Mouse (Mus musculus) ovary, adult 18-20 months (tissue): ENCODE results near the gene Klhl29.

Source experiments
- DNase-seq: peaks from one replicate; pipeline ENCODE4 v3.0.0; 2022; ENCODE audit warnings: low spot score, mixed read lengths

Gene Klhl29

GRCm38 (mm10) chr12:5120249-5120648 lies 255.2 kb downstream of the Klhl29 start:
- no peak for DNase-seq

- peak; percentile 97 for DNase-seq
These were observed 255.8 kb downstream of the Klhl29 start for GRCm38 (mm10) chr12:5119726-5120125.

DNA sequence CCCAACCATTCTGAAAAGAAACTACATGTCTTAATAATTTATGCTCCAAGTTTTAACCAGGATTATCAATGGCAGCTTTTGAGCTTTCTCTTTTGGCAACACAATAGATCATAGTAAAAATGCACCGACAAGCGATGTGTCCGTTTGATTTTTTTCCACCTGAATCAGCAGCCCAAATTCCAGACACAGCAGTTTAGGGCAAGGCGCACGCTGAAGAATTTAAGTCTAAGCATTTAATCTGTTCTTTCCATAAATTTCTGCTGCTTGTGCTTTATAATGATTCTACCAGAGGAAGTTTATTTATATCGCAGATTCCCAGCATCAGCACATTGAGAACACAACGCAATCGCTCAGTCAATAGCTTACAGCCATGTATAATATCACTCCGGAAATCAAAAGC lies 256.2 kb downstream of the Klhl29 start:
- no peak for DNase-seq

DNA sequence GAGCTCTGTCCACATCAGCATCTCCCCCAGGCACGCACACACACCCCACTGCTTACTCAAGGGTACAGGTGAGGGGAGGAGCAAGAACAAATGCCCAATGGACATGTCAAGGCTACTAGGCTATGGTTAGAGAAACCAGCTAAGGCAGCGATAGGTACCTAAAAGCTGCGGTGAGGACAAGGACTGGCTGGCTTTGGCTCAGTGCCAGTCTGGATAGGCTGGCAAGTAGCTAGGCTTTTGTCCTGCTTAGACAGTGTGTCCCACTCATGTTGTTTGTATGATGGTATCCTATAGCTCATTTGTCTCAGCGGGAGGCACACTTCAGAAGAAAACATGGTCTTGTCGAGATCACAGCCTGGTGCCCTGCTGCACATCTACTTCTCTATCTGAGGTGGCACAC lies 258.9 kb downstream of the Klhl29 start:
- DNase-seq = no peak

DNA sequence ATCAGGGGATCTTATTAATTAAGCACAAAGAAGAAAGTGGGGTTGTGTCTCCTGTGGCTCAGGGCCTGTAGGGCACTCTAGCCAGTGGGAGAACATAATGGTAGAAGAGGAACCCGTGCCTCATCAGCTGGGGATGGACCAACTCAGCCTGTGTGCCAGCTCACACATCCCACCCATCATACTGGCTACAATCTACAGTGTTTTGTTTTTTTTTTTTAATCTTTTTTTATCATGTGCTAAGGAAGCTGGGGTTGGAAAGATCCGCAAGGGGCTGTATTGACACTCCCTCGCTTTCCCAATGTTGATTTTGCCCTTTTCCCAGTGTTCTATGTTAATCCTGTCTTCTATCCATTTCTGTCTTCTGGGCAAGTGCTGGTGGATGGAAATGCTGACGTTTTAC lies 260.9 kb downstream of the Klhl29 start:
- DNase-seq = no peak

GRCm38 (mm10) chr12:5111343-5111742 lies 264.1 kb downstream of the Klhl29 start:
- no peak for DNase-seq

DNA sequence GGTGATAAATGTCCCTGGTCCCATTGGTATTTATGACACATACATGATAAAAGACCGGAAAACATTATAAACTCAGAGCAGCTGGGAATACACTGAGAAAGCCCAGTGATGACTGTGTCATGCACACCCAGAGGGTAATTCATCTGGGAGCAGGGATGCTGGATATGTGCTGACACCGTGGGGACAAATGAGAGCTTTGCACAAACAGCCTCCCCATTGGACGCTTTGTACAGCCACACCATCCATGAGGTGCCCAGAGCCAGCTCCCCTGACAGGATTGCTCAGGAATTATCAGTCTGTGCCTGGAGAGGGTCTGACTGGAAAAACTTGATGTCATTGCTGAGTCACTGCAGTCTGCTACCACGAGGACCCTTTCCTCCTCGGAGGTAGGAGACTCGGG lies 266.9 kb downstream of the Klhl29 start:
- no peak for DNase-seq

GRCm38 (mm10) chr12:5107795-5108194 lies 267.7 kb downstream of the Klhl29 start:
- no peak for DNase-seq

- DNase-seq = no peak
These were observed 270.9 kb downstream of the Klhl29 start for GRCm38 (mm10) chr12:5104422-5105052.

GRCm38 (mm10) chr12:5101411-5102024 lies 274.0 kb downstream of the Klhl29 start:
- DNase-seq = peak; percentile 33

GRCm38 (mm10) chr12:5099572-5099971 lies 275.9 kb downstream of the Klhl29 start:
- no peak for DNase-seq

DNA sequence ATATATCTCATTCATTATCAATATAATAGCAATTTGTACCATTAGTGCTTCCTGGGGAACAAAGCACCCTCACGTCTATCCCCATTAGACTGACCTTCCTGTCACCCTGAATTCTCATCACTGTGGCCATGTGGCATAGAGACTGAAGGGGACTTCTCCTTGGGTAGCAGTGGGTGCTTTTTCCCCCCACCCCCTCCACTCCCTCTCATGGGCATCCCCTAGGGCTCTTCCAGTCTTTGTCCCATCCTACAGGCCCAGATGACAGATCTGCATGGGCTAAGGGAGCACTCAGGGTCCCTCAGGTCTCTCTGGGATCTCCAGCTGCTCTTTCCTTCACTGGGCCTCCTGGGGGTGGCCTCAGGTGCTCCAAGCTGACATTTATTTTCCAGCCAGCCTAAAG lies 286.8 kb downstream of the Klhl29 start:
- no peak for DNase-seq

GRCm38 (mm10) chr12:5087787-5088519 lies 287.5 kb downstream of the Klhl29 start:
- DNase-seq = no peak

DNA sequence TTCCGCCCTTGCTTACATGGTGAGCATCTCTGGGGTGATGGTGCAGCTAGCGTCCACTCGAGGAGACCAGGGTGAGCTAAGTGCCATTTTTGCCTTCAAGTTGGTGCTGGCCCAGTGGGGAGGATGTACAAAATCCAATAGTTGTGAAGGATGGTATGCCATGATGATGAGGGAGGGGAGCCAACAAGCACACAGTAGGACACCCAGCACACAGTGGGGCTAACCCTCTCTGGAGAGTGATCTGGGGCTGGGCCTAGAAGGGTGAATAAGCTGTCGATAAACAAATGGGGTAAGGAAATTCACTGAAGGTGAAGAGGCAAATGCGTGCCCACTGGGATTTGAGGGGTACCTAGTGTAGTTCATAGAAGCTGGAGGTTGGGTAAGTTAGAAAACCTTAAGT lies 290.8 kb downstream of the Klhl29 start:
- no peak for DNase-seq

DNA sequence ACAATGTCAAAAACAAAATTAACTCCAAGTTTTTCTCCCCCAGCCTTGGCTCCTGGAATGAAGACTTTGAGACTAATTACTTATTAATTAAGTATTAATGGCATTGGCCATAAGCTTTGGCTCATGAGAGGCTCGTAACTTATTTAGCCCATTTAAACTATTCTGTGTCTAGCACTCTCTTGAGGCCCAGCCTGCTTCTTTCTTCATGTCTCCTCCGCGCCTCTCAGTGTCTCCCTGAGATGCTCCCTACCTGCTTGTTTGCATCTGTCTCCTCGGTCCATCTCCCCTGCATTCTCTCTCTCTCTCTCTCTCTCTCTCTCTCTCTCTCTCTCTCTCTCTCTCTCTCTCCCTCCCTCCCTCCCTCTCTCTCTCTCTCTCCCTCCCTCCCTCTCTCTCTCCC lies 294.0 kb downstream of the Klhl29 start:
- no peak for DNase-seq

GRCm38 (mm10) chr12:5073191-5073590 lies 302.3 kb downstream of the Klhl29 start:
- DNase-seq = no peak

- no peak for DNase-seq
These were observed 305.4 kb downstream of the Klhl29 start for GRCm38 (mm10) chr12:5070131-5070530.

GRCm38 (mm10) chr12:5067590-5067989 lies 307.9 kb downstream of the Klhl29 start:
- DNase-seq = no peak

- no peak for DNase-seq
These were observed 327.4 kb downstream of the Klhl29 start for GRCm38 (mm10) chr12:5048104-5048503.

DNA sequence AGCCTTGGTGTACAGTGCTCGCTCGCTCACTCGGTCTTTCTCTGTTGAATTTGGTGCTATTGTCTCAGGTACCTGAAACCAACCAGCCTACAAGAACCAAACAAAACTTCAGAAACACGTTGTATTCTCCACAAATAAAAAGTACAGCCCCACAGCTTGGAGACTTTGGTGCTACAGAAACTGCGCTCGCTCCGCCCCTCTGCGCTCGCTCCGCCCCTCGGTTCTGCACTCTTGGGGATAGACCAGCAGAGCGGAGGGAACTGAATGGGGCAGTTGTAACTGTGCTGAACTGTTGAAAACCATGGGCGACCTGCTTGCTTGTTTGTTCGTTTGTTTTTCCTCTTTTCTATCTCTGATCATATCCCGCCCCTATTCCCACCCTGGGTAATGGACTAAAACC lies 331.3 kb downstream of the Klhl29 start:
- DNase-seq = no peak

- no peak for DNase-seq
These were observed 337.5 kb downstream of the Klhl29 start for GRCm38 (mm10) chr12:5038008-5038407.

GRCm38 (mm10) chr12:5029035-5029434 lies 346.4 kb downstream of the Klhl29 start:
- DNase-seq = no peak
